Mouse (Mus musculus) heart, embryonic 10.5 days (tissue): ENCODE results near the gene Id3. TPM values are rescaled to one million over a fixed set of nuclear protein-coding genes. Genes with fewer than 3 reads are reported as not detected.

Experiments
- DNase-seq: peaks from one replicate; pipeline ENCODE4 v3.0.0-alpha.2; 2017; ENCODE audit warnings: low spot score
- H3K27ac ChIP-seq: fragments of 300-500 bp; sonication (generic); 2 replicates; pipeline ENCODE4 v1.5.1; 2016; ENCODE audit warnings: mild to moderate bottlenecking
- H3K27me3 ChIP-seq: fragments of 300-500 bp; sonication (generic); 2 replicates; pipeline ENCODE4 v1.6.1; 2016; ENCODE audit warnings: mild to moderate bottlenecking; ENCODE audit not compliant: poor library complexity, insufficient read depth, severe bottlenecking
- H3K36me3 ChIP-seq: fragments of 300-500 bp; sonication (generic); 2 replicates; pipeline ENCODE4 v1.6.1; 2016; ENCODE audit warnings: mild to moderate bottlenecking, moderate library complexity
- H3K4me1 ChIP-seq: fragments of 300-500 bp; sonication (generic); 2 replicates; pipeline ENCODE4 v1.6.1; 2016; ENCODE audit warnings: mild to moderate bottlenecking
- H3K4me3 ChIP-seq: fragments of 300-500 bp; sonication (generic); 2 replicates; pipeline ENCODE4 v1.5.1; 2016; ENCODE audit warnings: mild to moderate bottlenecking, moderate library complexity
- H3K9me3 ChIP-seq: fragments of 300-500 bp; sonication (generic); 2 replicates; pipeline ENCODE4 v1.6.1; 2016; ENCODE audit warnings: mild to moderate bottlenecking, moderate library complexity
- WGBS: fragments of 180-500 bp; shearing (Covaris S2); methylation state at CpG from one replicate; pipeline ENCODE4 v1.1.7; 2016; 5-methylcytosine and 5-hydroxymethylcytosine counted together
- polyA plus RNA-seq: library from polyadenylated mRNA; unstranded; fragments of >200 nt; fragmentation: Nextera tagmentation; extraction: Ambion mirVana; gene quantifications from 2 replicates; pipeline ENCODE4 v1.2.1, GENCODE M21; 2016

Gene Id3
- polyA plus RNA-seq, 1 experiment from 2014 or later, result 492 TPM

GRCm38 (mm10) chr4:136177244-136177611 is 33.9 kb downstream of the Id3 start:
- no peaks in the 10 kb centered on the region for H3K27me3 ChIP-seq
- 26% methylated on average over 8 of the region's 8 CpGs for WGBS
- H3K36me3 ChIP-seq, result no peaks in the 10 kb centered on the region; the same call in 1 of the 2 replicates
- peak overlapping the region; percentile 10; the same call in 1 of the 2 replicates for H3K4me3 ChIP-seq
- H3K4me1 ChIP-seq, result peaks cover 78% of the 10 kb centered on the region
- H3K9me3 ChIP-seq, result no peaks in the 10 kb centered on the region
- peak overlapping the region; percentile 67; the same call in 1 of the 2 replicates for H3K27ac ChIP-seq
- no peak for DNase-seq

GRCm38 (mm10) chr4:136177612-136178474 is 34.5 kb downstream of the Id3 start:
- 60% methylated on average over 11 of the region's 11 CpGs for WGBS
- H3K4me1 ChIP-seq, result peaks cover 77% of the 10 kb centered on the region

GRCm38 (mm10) chr4:136178475-136178921 is 35.2 kb downstream of the Id3 start:
- no peak for DNase-seq
- Histone ChIP-seq H3K9me3 (no peaks in the 10 kb centered on the region), H3K27ac (peak overlapping the region; percentile 67), H3K4me3 (0 out of 2 replicates have a peak overlapping the region, but pooled peaks have one; percentile 6), H3K4me1 (peaks cover 71% of the 10 kb centered on the region), H3K36me3 (peaks cover 5% of the 10 kb centered on the region; the same call in 1 of the 2 replicates), H3K27me3 (no peaks in the 10 kb centered on the region)
- 80% methylated on average over 12 of the region's 12 CpGs for WGBS

More at GRCm38 (mm10) chr4:136177612-136178474, 34.5 kb downstream of the Id3 start:
- Histone ChIP-seq H3K27me3 (no peaks in the 10 kb centered on the region), H3K4me3 (peak overlapping the region; percentile 6; the same call in 1 of the 2 replicates), H3K9me3 (no peaks in the 10 kb centered on the region), H3K27ac (peak overlapping the region; percentile 67), H3K36me3 (no peaks in the 10 kb centered on the region; the same call in 1 of the 2 replicates)
- peak; percentile 92 for DNase-seq

DNA sequence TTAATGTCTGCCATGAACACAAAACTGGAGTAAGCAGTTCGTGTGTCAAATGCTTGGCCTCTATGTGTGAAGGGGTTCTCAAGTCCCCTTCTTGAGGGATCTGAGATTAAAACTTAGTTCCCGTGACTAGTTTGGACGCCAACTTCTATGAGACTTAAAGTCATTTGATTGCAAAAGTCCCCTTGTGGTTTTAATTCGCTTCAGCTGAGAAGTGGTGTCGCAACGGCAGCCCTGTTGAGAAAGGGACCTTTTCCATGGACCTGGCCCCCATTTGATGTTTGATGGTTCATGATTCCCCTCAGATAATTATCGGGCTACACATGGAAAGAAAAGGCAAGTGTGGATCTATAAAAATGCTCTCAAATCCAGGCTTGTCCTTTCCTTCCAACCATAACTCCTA is 36.2 kb downstream of the Id3 start:
- Histone ChIP-seq H3K36me3 (peaks cover 10% of the 10 kb centered on the region; the same call in 1 of the 2 replicates), H3K27ac (peak overlapping the region; percentile 83), H3K4me1 (peaks cover 63% of the 10 kb centered on the region), H3K9me3 (no peaks in the 10 kb centered on the region), H3K4me3 (peak overlapping the region; percentile 58; the same call in 1 of the 2 replicates), H3K27me3 (no peaks in the 10 kb centered on the region)
- no peak for DNase-seq
- WGBS, result 80% methylated on average over 7 of the region's 7 CpGs

GRCm38 (mm10) chr4:136179998-136180397 is 36.7 kb downstream of the Id3 start:
- H3K4me3 ChIP-seq, result peak overlapping the region; percentile 58
- H3K36me3 ChIP-seq, result peaks cover 12% of the 10 kb centered on the region; the same call in 1 of the 2 replicates
- no peaks in the 10 kb centered on the region for H3K9me3 ChIP-seq
- no peaks in the 10 kb centered on the region for H3K27me3 ChIP-seq
- H3K27ac ChIP-seq, result peak overlapping the region; percentile 83
- DNase-seq, result peak; percentile 94
- 2% methylated on average over 15 of the region's 15 CpGs for WGBS
- H3K4me1 ChIP-seq, result peaks cover 57% of the 10 kb centered on the region

GRCm38 (mm10) chr4:136180408-136181330 is 37.4 kb downstream of the Id3 start:
- 8% methylated on average over 23 of the region's 23 CpGs for WGBS
- Histone ChIP-seq H3K4me3 (peak overlapping the region; percentile 58), H3K4me1 (peaks cover 51% of the 10 kb centered on the region), H3K27ac (peak overlapping the region; percentile 83), H3K27me3 (no peaks in the 10 kb centered on the region), H3K9me3 (no peaks in the 10 kb centered on the region), H3K36me3 (peaks cover 12% of the 10 kb centered on the region; the same call in 1 of the 2 replicates)
- peak; percentile 88 for DNase-seq

- H3K4me3 ChIP-seq, result peak overlapping the region; percentile 58
- WGBS, result 18% methylated on average over 12 of the region's 12 CpGs
- H3K27ac ChIP-seq, result peak overlapping the region; percentile 49; the same call in 1 of the 2 replicates
- no peaks in the 10 kb centered on the region for H3K9me3 ChIP-seq
- peaks cover 44% of the 10 kb centered on the region for H3K4me1 ChIP-seq
- H3K27me3 ChIP-seq, result no peaks in the 10 kb centered on the region
- H3K36me3 ChIP-seq, result peaks cover 16% of the 10 kb centered on the region
- DNase-seq, result no peak
Observed at GRCm38 (mm10) chr4:136181367-136181766, 38.1 kb downstream of the Id3 start.

- peaks cover 18% of the 10 kb centered on the region for H3K4me1 ChIP-seq
- H3K4me3 ChIP-seq, result no peak overlapping the region
- no peak for DNase-seq
- H3K27me3 ChIP-seq, result no peaks in the 10 kb centered on the region
- WGBS, result 65% methylated on average over 9 of the region's 9 CpGs
- H3K9me3 ChIP-seq, result no peaks in the 10 kb centered on the region
- peaks cover 41% of the 10 kb centered on the region for H3K36me3 ChIP-seq
- H3K27ac ChIP-seq, result 0 out of 2 replicates have a peak overlapping the region, but pooled peaks have one; percentile 17
Observed at GRCm38 (mm10) chr4:136185375-136185774, 42.1 kb downstream of the Id3 start.

- 78% methylated on average over 8 of the region's 8 CpGs for WGBS
- Histone ChIP-seq H3K27me3 (no peaks in the 10 kb centered on the region), H3K27ac (no peak overlapping the region), H3K9me3 (no peaks in the 10 kb centered on the region), H3K4me1 (peaks cover 12% of the 10 kb centered on the region), H3K4me3 (no peak overlapping the region), H3K36me3 (peaks cover 46% of the 10 kb centered on the region)
- DNase-seq, result no peak
Observed at GRCm38 (mm10) chr4:136186315-136186714, 43.0 kb downstream of the Id3 start.

DNA sequence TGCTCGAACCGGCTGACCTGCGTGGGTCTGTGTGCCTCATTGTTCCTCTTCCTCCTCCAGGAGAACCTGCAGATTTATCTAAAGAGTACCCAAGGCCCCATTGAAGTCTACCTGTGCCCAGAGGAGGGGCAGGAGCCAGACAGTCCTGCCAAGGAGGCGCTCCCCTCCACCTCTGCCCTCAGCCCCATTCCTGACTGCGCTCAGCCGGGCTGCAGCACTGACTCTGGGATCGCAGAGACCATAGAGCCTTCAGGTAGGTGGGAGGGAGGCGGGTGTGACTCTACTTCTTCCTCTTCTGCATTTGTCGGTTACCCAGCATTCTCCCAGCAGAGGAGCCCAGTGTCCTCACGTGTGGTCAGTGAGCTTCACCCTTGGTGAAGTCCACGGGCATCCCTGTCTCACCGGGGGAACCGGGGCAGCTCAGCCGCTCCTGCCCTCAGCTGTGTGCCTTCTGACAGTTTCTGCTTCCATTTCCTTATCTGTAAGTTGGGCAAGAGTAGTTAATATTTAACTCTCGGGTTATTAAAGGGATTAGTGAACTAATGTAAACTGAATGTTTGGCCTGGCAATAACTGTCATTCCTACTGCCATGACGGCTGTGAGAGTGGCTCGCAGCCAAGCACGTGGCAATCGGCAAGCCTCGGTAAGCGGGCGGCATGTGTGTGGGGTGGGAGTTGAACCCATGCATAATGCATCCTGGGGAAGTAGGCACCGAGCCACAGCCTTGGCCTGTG is 43.6 kb downstream of the Id3 start:
- DNase-seq, result no peak
- H3K27ac ChIP-seq, result no peak overlapping the region
- no peaks in the 10 kb centered on the region for H3K27me3 ChIP-seq
- no peaks in the 10 kb centered on the region for H3K9me3 ChIP-seq
- 86% methylated on average over 23 of the region's 23 CpGs for WGBS
- no peak overlapping the region for H3K4me3 ChIP-seq
- H3K4me1 ChIP-seq, result peaks cover 13% of the 10 kb centered on the region
- peaks cover 50% of the 10 kb centered on the region for H3K36me3 ChIP-seq

DNA sequence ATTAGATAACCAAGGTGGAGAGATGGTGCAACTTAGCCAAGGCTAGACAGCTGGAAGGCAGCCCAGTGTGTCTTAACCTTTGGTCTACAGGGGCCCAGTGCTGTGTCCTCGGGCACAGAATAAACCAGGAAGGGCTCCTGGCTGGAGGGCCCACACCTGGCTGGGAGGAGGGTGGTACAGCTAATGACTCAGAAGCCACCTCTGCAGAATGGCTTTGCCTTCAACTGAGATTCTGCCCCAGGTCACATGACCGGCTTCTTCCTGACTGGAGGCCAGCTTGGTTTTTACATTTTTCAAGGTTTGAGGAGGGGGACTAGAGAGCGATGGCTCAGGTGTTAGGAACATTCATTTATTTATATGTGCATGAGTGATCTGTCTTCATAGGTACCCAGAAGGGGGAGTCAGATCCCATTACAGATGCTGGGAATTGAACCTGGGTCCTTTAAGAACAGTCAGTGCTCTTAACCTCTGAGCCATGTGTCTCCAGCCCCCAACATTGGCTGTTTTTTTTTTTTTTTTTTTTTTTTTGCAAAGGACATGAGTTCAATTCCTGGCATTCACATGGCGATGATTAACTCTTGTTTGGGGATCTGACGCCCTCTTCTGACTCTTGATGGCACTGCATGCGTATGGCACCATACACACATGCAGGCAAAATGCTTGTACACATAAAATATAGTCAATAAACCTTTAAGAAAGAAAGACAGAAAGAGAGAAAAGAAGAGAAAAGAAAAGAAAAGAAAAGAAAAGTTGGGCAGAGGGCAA is 45.9 kb downstream of the Id3 start:
- no peak for DNase-seq
- H3K36me3 ChIP-seq, result peaks cover 63% of the 10 kb centered on the region
- no peaks in the 10 kb centered on the region for H3K9me3 ChIP-seq
- H3K4me3 ChIP-seq, result no peak overlapping the region
- peaks cover 34% of the 10 kb centered on the region for H3K4me1 ChIP-seq
- WGBS, result 81% methylated on average over 6 of the region's 6 CpGs
- H3K27ac ChIP-seq, result no peak overlapping the region
- no peaks in the 10 kb centered on the region for H3K27me3 ChIP-seq
